Mouse (Mus musculus): ENCODE measurements around the gene Grin1.

DNA sequence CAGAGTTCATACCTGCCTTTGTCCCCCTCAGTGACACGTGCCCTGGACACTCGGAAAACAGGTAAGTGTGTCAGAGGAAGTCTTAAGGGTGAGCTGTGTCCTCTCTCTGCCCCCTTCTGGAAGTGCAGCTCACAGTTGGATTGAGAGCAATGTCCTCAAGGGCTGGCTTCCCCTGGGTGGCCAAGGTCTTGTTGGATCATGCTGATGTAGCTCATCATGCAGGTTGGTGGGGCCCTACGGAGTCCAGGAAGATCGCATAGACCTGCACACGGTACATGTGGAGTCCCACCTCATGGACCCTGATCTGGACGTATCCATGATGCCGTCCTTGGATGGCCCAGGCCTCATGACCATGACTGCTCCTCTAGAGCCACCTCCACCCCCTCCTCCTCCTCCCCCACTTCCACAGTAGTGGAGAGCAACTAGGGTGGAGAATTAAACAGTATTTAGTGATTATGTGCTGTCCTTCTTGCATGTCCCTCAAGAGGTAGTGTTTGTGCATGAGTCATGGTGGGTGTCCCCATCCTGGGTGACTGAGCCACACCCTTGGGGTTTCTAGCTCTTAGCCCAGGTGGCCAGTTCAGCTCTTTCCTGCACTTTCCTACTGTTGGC, 30.1 kb downstream of the Grin1 start:
- no peak for TF ChIP-seq CTCF (IDR thresholded peaks at IDR 0.05; ENCODE audit: low read depth)
- no peak for TF ChIP-seq EP300 (optimal IDR thresholded peaks at IDR 0.05)

Data from stomach, postnatal 0 days (tissue).